Mouse (Mus musculus): ENCODE results near the gene Htr1b. TPM values are rescaled to one million over a fixed set of nuclear protein-coding genes. Genes with fewer than 3 reads are reported as not detected.
A peak's percentile ranks its signal among the peaks of the same experiment; 100 is the strongest.

The Htr1b gene
- total RNA-seq (2021): 1 to 10 TPM; 9.1 to 9.5 TPM
- long read RNA-seq, experiment 1, partial matches to known transcripts: 0 of 2 reads
- long read RNA-seq, experiment 1, other reads (novel, unspliced or antisense): 0 of 2 reads
- long read RNA-seq, experiment 2, full-length matches to known transcripts: 3 of 5 reads
- long read RNA-seq, experiment 2, partial matches to known transcripts: 0 of 5 reads
- long read RNA-seq, experiment 2, other reads (novel, unspliced or antisense): 2 of 5 reads

GRCm38 (mm10) chr9:81633437-81633973 is at the start of gene Htr1b:
Htr1b (minus strand) TSS chr9:81633828.
- peak in 1 of 2 experiments; percentile 17 for DNase-seq (ENCODE audit: low spot score in 2 of 2)
- H3K27ac ChIP-seq: peak within 1 kb of the TSS; percentile 83
- TF ChIP-seq CTCF (conservative IDR thresholded peaks at IDR 0.05): no peak
- peak within 1 kb of the TSS; percentile 59 for H3K4me3 ChIP-seq

- TF ChIP-seq CTCF (conservative IDR thresholded peaks at IDR 0.05): no peak
- Histone ChIP-seq H3K27ac (no peak overlapping the region), H3K4me3 (no peak overlapping the region)
- no peak for DNase-seq (ENCODE audit: low spot score in 2 of 2)
Measured at GRCm38 (mm10) chr9:81676716-81677115, 43.1 kb upstream of the Htr1b start.

GRCm38 (mm10) chr9:81637486-81637885 is 3.9 kb upstream of the Htr1b start:
- Histone ChIP-seq H3K4me3 (no peak overlapping the region), H3K27ac (no peak overlapping the region)
- no peak for TF ChIP-seq CTCF (conservative IDR thresholded peaks at IDR 0.05)
- no peak for DNase-seq (ENCODE audit: low spot score in 2 of 2)

- peak overlapping the region; percentile 6; the same call in 1 of the 2 replicates for H3K4me3 ChIP-seq
- peak; percentile 59 for TF ChIP-seq CTCF (conservative IDR thresholded peaks at IDR 0.05)
- no peak for DNase-seq (ENCODE audit: low spot score in 2 of 2)
- H3K27ac ChIP-seq: 0 out of 2 replicates have a peak overlapping the region, but pooled peaks have one; percentile 83
Measured at GRCm38 (mm10) chr9:81635109-81635508, 1.5 kb upstream of the Htr1b start.

GRCm38 (mm10) chr9:81634163-81634562 is 535 bp upstream of the Htr1b start:
- Histone ChIP-seq H3K27ac (peak overlapping the region; percentile 83; the same call in 1 of the 2 replicates), H3K4me3 (peak overlapping the region; percentile 59)
- DNase-seq (ENCODE audit: low spot score in 2 of 2): no peak
- TF ChIP-seq CTCF (conservative IDR thresholded peaks at IDR 0.05): no peak; the same call in 1 of the 2 replicates

GRCm38 (mm10) chr9:81632736-81633436 is 742 bp downstream of the Htr1b start:
- peak overlapping the region; percentile 83 for H3K27ac ChIP-seq
- TF ChIP-seq CTCF (conservative IDR thresholded peaks at IDR 0.05): peak; percentile 13; the same call in 1 of the 2 replicates
- peak overlapping the region; percentile 59 for H3K4me3 ChIP-seq
- DNase-seq (ENCODE audit: low spot score in 2 of 2): no peak

- peak overlapping the region; percentile 83 for H3K27ac ChIP-seq
Measured at GRCm38 (mm10) chr9:81632191-81632735, 1.4 kb downstream of the Htr1b start.

GRCm38 (mm10) chr9:81631581-81632091 is 2.0 kb downstream of the Htr1b start:
- peak; percentile 60 for TF ChIP-seq CTCF (conservative IDR thresholded peaks at IDR 0.05)
- Histone ChIP-seq H3K4me3 (peak overlapping the region; percentile 59), H3K27ac (peak overlapping the region; percentile 83; the same call in 1 of the 2 replicates)
- DNase-seq (ENCODE audit: low spot score in 2 of 2): peak in 1 of 2 experiments; percentile 19

More at GRCm38 (mm10) chr9:81632191-81632735, 1.4 kb downstream of the Htr1b start:
- H3K4me3 ChIP-seq: peak overlapping the region; percentile 59
- TF ChIP-seq CTCF (conservative IDR thresholded peaks at IDR 0.05): no peak
- DNase-seq (ENCODE audit: low spot score in 2 of 2): no peak

GRCm38 (mm10) chr9:81626899-81627606 is 6.6 kb downstream of the Htr1b start:
- no peak overlapping the region for H3K27ac ChIP-seq
- TF ChIP-seq CTCF (conservative IDR thresholded peaks at IDR 0.05): peak; percentile 98
- H3K4me3 ChIP-seq: no peak overlapping the region
- DNase-seq (ENCODE audit: low spot score in 2 of 2): peak; percentile 72 to 86

GRCm38 (mm10) chr9:81625898-81626297 is 7.7 kb downstream of the Htr1b start:
- no peak for TF ChIP-seq CTCF (conservative IDR thresholded peaks at IDR 0.05)
- DNase-seq (ENCODE audit: low spot score in 2 of 2): no peak
- no peak overlapping the region for H3K4me3 ChIP-seq
- H3K27ac ChIP-seq: no peak overlapping the region

- TF ChIP-seq CTCF (conservative IDR thresholded peaks at IDR 0.05): no peak
Measured at GRCm38 (mm10) chr9:81622873-81623272, 10.8 kb downstream of the Htr1b start.

GRCm38 (mm10) chr9:81611022-81611421 is 22.6 kb downstream of the Htr1b start:
- no peak overlapping the region for H3K27ac ChIP-seq
- DNase-seq (ENCODE audit: low spot score in 2 of 2): no peak
- H3K4me3 ChIP-seq: no peak overlapping the region
- no peak for TF ChIP-seq CTCF (conservative IDR thresholded peaks at IDR 0.05)

More at GRCm38 (mm10) chr9:81622873-81623272, 10.8 kb downstream of the Htr1b start:
- DNase-seq (ENCODE audit: low spot score in 2 of 2): no peak
- no peak overlapping the region for H3K4me3 ChIP-seq
- H3K27ac ChIP-seq: no peak overlapping the region

Other genes with a start within 250 kb of the Htr1b start
- 1 to 10 TPM; 1.1 to 1.2 TPM for gene Mei4, start 229.8 kb upstream of the Htr1b start, total RNA-seq (2021)